Mouse (Mus musculus): ENCODE data around the gene Dock9. TPM values are rescaled to one million over a fixed set of nuclear protein-coding genes. Genes with fewer than 3 reads are reported as not detected.
"Not testable (repeated sequence)": the region's sequence is repeated elsewhere in the genome, so short reads cannot be mapped to it uniquely, and the experiment has no call there.

The Dock9 gene
- total and polyA plus RNA-seq, 2 experiments from 2014 or later, result 4.1 to 20.5 TPM

GRCm38 (mm10) chr14:121697709-121698619 lies 99.7 kb downstream of the Dock9 start:
- peaks cover 5% of the 10 kb centered on the region; the same call in 1 of the 2 replicates for H3K4me1 ChIP-seq (ENCODE audit: control insufficient read depth, insufficient read depth)
- TF ChIP-seq EP300 (IDR thresholded peaks at IDR 0.05; ENCODE audit: low read depth), result peak; percentile 53; the same call in 1 of the 2 replicates
- no peak for TF ChIP-seq CTCF (IDR thresholded peaks at IDR 0.05; ENCODE audit: low read depth)
- peak overlapping the region; percentile 38 for H3K4me3 ChIP-seq (ENCODE audit: low read depth, low read length)
- ATAC-seq (ENCODE audit: insufficient read depth, low read depth) (peak; percentile 84), DNase-seq (ENCODE audit: low spot score) (peak; percentile 63)
- peaks cover 29% of the 10 kb centered on the region for H3K27me3 ChIP-seq (ENCODE audit: control insufficient read depth, insufficient read depth, low read length)
- peak overlapping the region; percentile 52 for H3K4me2 ChIP-seq (ENCODE audit: low read depth, low read length)
- H3K9ac ChIP-seq (replicated peaks; ENCODE audit: low read depth, low read length), result peak overlapping the region; percentile 38; the same call in 1 of the 2 replicates
- no peaks in the 10 kb centered on the region for H3K36me3 ChIP-seq (replicated peaks; ENCODE audit: control insufficient read depth, insufficient read depth, low read length)
- 9% methylated on average over 23 of the region's 23 CpGs for WGBS
- H3K27ac ChIP-seq (ENCODE audit: low read depth), result peak overlapping the region; percentile 76
- H3K9me3 ChIP-seq (replicated peaks; ENCODE audit: control insufficient read depth, low read length), result no peaks in the 10 kb centered on the region

- Histone ChIP-seq H3K9me3 (replicated peaks; ENCODE audit: control insufficient read depth, low read length) (no peaks in the 10 kb centered on the region), H3K4me3 (ENCODE audit: low read depth, low read length) (peak overlapping the region; percentile 38), H3K36me3 (replicated peaks; ENCODE audit: control insufficient read depth, insufficient read depth, low read length) (no peaks in the 10 kb centered on the region), H3K4me1 (ENCODE audit: control insufficient read depth, insufficient read depth) (peaks cover 5% of the 10 kb centered on the region; the same call in 1 of the 2 replicates), H3K27ac (ENCODE audit: low read depth) (peak overlapping the region; percentile 76), H3K27me3 (ENCODE audit: control insufficient read depth, insufficient read depth, low read length) (peaks cover 29% of the 10 kb centered on the region), H3K9ac (replicated peaks; ENCODE audit: low read depth, low read length) (0 out of 2 replicates have a peak overlapping the region, but pooled peaks have one; percentile 12), H3K4me2 (ENCODE audit: low read depth, low read length) (peak overlapping the region; percentile 52)
- TF ChIP-seq CTCF (IDR thresholded peaks at IDR 0.05; ENCODE audit: low read depth) (no peak), EP300 (IDR thresholded peaks at IDR 0.05; ENCODE audit: low read depth) (no peak)
- DNase-seq (ENCODE audit: low spot score) (no peak), ATAC-seq (ENCODE audit: insufficient read depth, low read depth) (no peak)
- WGBS, result 41% methylated on average over 9 of the region's 9 CpGs
Observed at GRCm38 (mm10) chr14:121697143-121697680, 100.4 kb downstream of the Dock9 start.

- no peak overlapping the region for H3K9ac ChIP-seq (replicated peaks; ENCODE audit: low read depth, low read length)
- peaks cover 5% of the 10 kb centered on the region; the same call in 1 of the 2 replicates for H3K4me1 ChIP-seq (ENCODE audit: control insufficient read depth, insufficient read depth)
- ATAC-seq (ENCODE audit: insufficient read depth, low read depth), result no peak
- H3K36me3 ChIP-seq (replicated peaks; ENCODE audit: control insufficient read depth, insufficient read depth, low read length), result no peaks in the 10 kb centered on the region
- H3K27me3 ChIP-seq (ENCODE audit: control insufficient read depth, insufficient read depth, low read length), result peaks cover 26% of the 10 kb centered on the region
- H3K4me3 ChIP-seq (ENCODE audit: low read depth, low read length), result peak overlapping the region; percentile 38
- no peak for DNase-seq (ENCODE audit: low spot score)
- TF ChIP-seq EP300 (IDR thresholded peaks at IDR 0.05; ENCODE audit: low read depth) (no peak), CTCF (IDR thresholded peaks at IDR 0.05; ENCODE audit: low read depth) (no peak)
- no peak overlapping the region for H3K27ac ChIP-seq (ENCODE audit: low read depth)
- H3K9me3 ChIP-seq (replicated peaks; ENCODE audit: control insufficient read depth, low read length), result no peaks in the 10 kb centered on the region
- WGBS, result 61% methylated on average over 8 of the region's 8 CpGs
- peak overlapping the region; percentile 52 for H3K4me2 ChIP-seq (ENCODE audit: low read depth, low read length)
Observed at GRCm38 (mm10) chr14:121696429-121697118, 101.1 kb downstream of the Dock9 start.

GRCm38 (mm10) chr14:121694706-121695105 lies 102.9 kb downstream of the Dock9 start:
- no peak overlapping the region for H3K27ac ChIP-seq (ENCODE audit: low read depth)
- DNase-seq (ENCODE audit: low spot score) (no peak), ATAC-seq (ENCODE audit: insufficient read depth, low read depth) (no peak)
- H3K4me1 ChIP-seq (ENCODE audit: control insufficient read depth, insufficient read depth), result peaks cover 5% of the 10 kb centered on the region; the same call in 1 of the 2 replicates
- TF ChIP-seq EP300 (IDR thresholded peaks at IDR 0.05; ENCODE audit: low read depth), result no peak
- no peak for TF ChIP-seq CTCF (IDR thresholded peaks at IDR 0.05; ENCODE audit: low read depth)
- H3K36me3 ChIP-seq (replicated peaks; ENCODE audit: control insufficient read depth, insufficient read depth, low read length), result no peaks in the 10 kb centered on the region
- H3K4me2 ChIP-seq (ENCODE audit: low read depth, low read length), result peak overlapping the region; percentile 52
- no peak overlapping the region for H3K9ac ChIP-seq (replicated peaks; ENCODE audit: low read depth, low read length)
- H3K9me3 ChIP-seq (replicated peaks; ENCODE audit: control insufficient read depth, low read length), result no peaks in the 10 kb centered on the region
- WGBS, result 69% methylated on average over 3 of the region's 3 CpGs
- H3K27me3 ChIP-seq (ENCODE audit: control insufficient read depth, insufficient read depth, low read length), result peaks cover 19% of the 10 kb centered on the region
- no peak overlapping the region for H3K4me3 ChIP-seq (ENCODE audit: low read depth, low read length)

GRCm38 (mm10) chr14:121693991-121694594 lies 103.5 kb downstream of the Dock9 start:
- Histone ChIP-seq H3K27me3 (ENCODE audit: control insufficient read depth, insufficient read depth, low read length) (peaks cover 19% of the 10 kb centered on the region), H3K4me2 (ENCODE audit: low read depth, low read length) (no peak overlapping the region), H3K9me3 (replicated peaks; ENCODE audit: control insufficient read depth, low read length) (no peaks in the 10 kb centered on the region), H3K27ac (ENCODE audit: low read depth) (no peak overlapping the region), H3K36me3 (replicated peaks; ENCODE audit: control insufficient read depth, insufficient read depth, low read length) (no peaks in the 10 kb centered on the region), H3K9ac (replicated peaks; ENCODE audit: low read depth, low read length) (no peak overlapping the region), H3K4me1 (ENCODE audit: control insufficient read depth, insufficient read depth) (peaks cover 5% of the 10 kb centered on the region; the same call in 1 of the 2 replicates), H3K4me3 (ENCODE audit: low read depth, low read length) (no peak overlapping the region)
- ATAC-seq (ENCODE audit: insufficient read depth, low read depth) (no peak), DNase-seq (ENCODE audit: low spot score) (no peak)
- WGBS, result 79% methylated on average over 11 of the region's 11 CpGs
- no peak for TF ChIP-seq CTCF (IDR thresholded peaks at IDR 0.05; ENCODE audit: low read depth)
- TF ChIP-seq EP300 (IDR thresholded peaks at IDR 0.05; ENCODE audit: low read depth), result no peak

- WGBS, result 52% methylated on average over 5 of the region's 5 CpGs
- H3K36me3 ChIP-seq (replicated peaks; ENCODE audit: control insufficient read depth, insufficient read depth, low read length); H3K27me3 ChIP-seq (ENCODE audit: control insufficient read depth, insufficient read depth, low read length); DNase-seq (ENCODE audit: low spot score); H3K9ac ChIP-seq (replicated peaks; ENCODE audit: low read depth, low read length); H3K9me3 ChIP-seq (replicated peaks; ENCODE audit: control insufficient read depth, low read length); H3K4me3 ChIP-seq (ENCODE audit: low read depth, low read length); ATAC-seq (ENCODE audit: insufficient read depth, low read depth); H3K4me2 ChIP-seq (ENCODE audit: low read depth, low read length); H3K27ac ChIP-seq (ENCODE audit: low read depth); H3K4me1 ChIP-seq (ENCODE audit: control insufficient read depth, insufficient read depth): not testable (repeated sequence)
Observed at GRCm38 (mm10) chr14:121689649-121690048, 108.0 kb downstream of the Dock9 start.

Measured in heart, postnatal 0 days (tissue).